Mouse (Mus musculus) cerebellum, adult 18-20 months (tissue): ENCODE measurements around the gene Gm29776.

ENCODE experiments used
- DNase-seq, 2 experiments: peaks; one replicate each; pipeline ENCODE4 v3.0.0; 2021

Gm29776 gene

GRCm38 (mm10) chr14:54706589-54707320, 8.1 kb upstream of the Gm29776 start:
- DNase-seq: no peak

GRCm38 (mm10) chr14:54705844-54706243, 7.2 kb upstream of the Gm29776 start:
- DNase-seq: no peak

- DNase-seq: no peak
Observed at GRCm38 (mm10) chr14:54703207-54703606, 4.6 kb upstream of the Gm29776 start.

- peak; percentile 79 to 82 for DNase-seq
Observed at GRCm38 (mm10) chr14:54701298-54701697, 2.7 kb upstream of the Gm29776 start.

- no peak for DNase-seq
Observed at GRCm38 (mm10) chr14:54699586-54699985, 953 bp upstream of the Gm29776 start.

- DNase-seq: no peak
Observed at GRCm38 (mm10) chr14:54696752-54697151, 1.9 kb downstream of the Gm29776 start.

- no peak for DNase-seq
Observed at GRCm38 (mm10) chr14:54695042-54695441, 3.6 kb downstream of the Gm29776 start.

- DNase-seq: no peak
Observed at GRCm38 (mm10) chr14:54687251-54687650, 11.4 kb downstream of the Gm29776 start.

- DNase-seq: peak; percentile 100
Observed at GRCm38 (mm10) chr14:54686522-54687143, 12.0 kb downstream of the Gm29776 start, which contains the start of gene Acin1. Acin1 (minus strand) TSS chr14:54686931.

- DNase-seq: peak in 1 of 2 experiments; percentile 81
Observed at GRCm38 (mm10) chr14:54686063-54686521, 12.5 kb downstream of the Gm29776 start, which contains the start of gene 1700123O20Rik. 1700123O20Rik (plus strand) TSS chr14:54686216.

- DNase-seq: peak in 1 of 2 experiments; percentile 14
Observed at GRCm38 (mm10) chr14:54685471-54685870, 13.2 kb downstream of the Gm29776 start.

- no peak for DNase-seq
Observed at GRCm38 (mm10) chr14:54682396-54682795, 16.2 kb downstream of the Gm29776 start.

- no peak for DNase-seq
Observed at GRCm38 (mm10) chr14:54678657-54679304, 19.9 kb downstream of the Gm29776 start.

- no peak for DNase-seq
Observed at GRCm38 (mm10) chr14:54676290-54676689, 22.3 kb downstream of the Gm29776 start.

GRCm38 (mm10) chr14:54674317-54674716, 24.3 kb downstream of the Gm29776 start:
- DNase-seq: no peak

- peak; percentile 63 to 64 for DNase-seq
Observed at GRCm38 (mm10) chr14:54669381-54669780, 29.3 kb downstream of the Gm29776 start.

- DNase-seq: no peak
Observed at GRCm38 (mm10) chr14:54664477-54665222, 34.0 kb downstream of the Gm29776 start.

GRCm38 (mm10) chr14:54660009-54660408, 38.6 kb downstream of the Gm29776 start:
- DNase-seq: no peak

- DNase-seq: peak; percentile 82 to 91
Observed at GRCm38 (mm10) chr14:54653496-54653895, 45.1 kb downstream of the Gm29776 start.

- no peak for DNase-seq
Observed at GRCm38 (mm10) chr14:54652787-54653186, 45.8 kb downstream of the Gm29776 start.

- no peak for DNase-seq
Observed at GRCm38 (mm10) chr14:54651556-54651955, 47.1 kb downstream of the Gm29776 start.

- DNase-seq: peak; percentile 86 to 90
Observed at GRCm38 (mm10) chr14:54650621-54651454, 47.8 kb downstream of the Gm29776 start.
